Mouse (Mus musculus) forebrain, postnatal 0 days (tissue): ENCODE results near the gene Dirc2. TPM values are rescaled to one million over a fixed set of nuclear protein-coding genes. Genes with fewer than 3 reads are reported as not detected.

Experiments used
- ATAC-seq: fragments of 200-750 bp; cut with Nextera tagmentation; 2 replicates; pipeline ENCODE4 v1.8.0; 2017; ENCODE audit warnings: mild to moderate bottlenecking, moderate library complexity
- DNase-seq: peaks from one replicate; pipeline ENCODE4 v3.0.0-alpha.2; 2015
- H3K27ac ChIP-seq: fragments of 300-500 bp; sonication (generic); 2 replicates; pipeline ENCODE4 v1.5.1; 2014; ENCODE audit warnings: low read depth, mild to moderate bottlenecking, antibody characterized with exemption, low read length, moderate library complexity, mixed read lengths
- H3K27me3 ChIP-seq: fragments of 300-500 bp; sonication (generic); 2 replicates; pipeline ENCODE4 v1.6.1; 2014; ENCODE audit warnings: mild to moderate bottlenecking, low read length, mixed read lengths; ENCODE audit not compliant: insufficient read depth
- H3K36me3 ChIP-seq: fragments of 300-500 bp; sonication (generic); 2 replicates; pipeline ENCODE4 v1.6.1; 2014; ENCODE audit warnings: mild to moderate bottlenecking, moderate library complexity; ENCODE audit not compliant: insufficient read depth
- H3K4me1 ChIP-seq: fragments of 300-500 bp; sonication (generic); 2 replicates; pipeline ENCODE4 v1.6.1; 2014; ENCODE audit warnings: antibody characterized with exemption; ENCODE audit not compliant: insufficient read depth
- H3K4me2 ChIP-seq: fragments of 300-500 bp; sonication (generic); 2 replicates; pipeline ENCODE4 v1.6.1; 2014; ENCODE audit warnings: low read depth, mild to moderate bottlenecking, moderate library complexity
- H3K4me3 ChIP-seq: fragments of 300-500 bp; sonication (generic); 2 replicates; pipeline ENCODE4 v1.5.1; 2014; ENCODE audit warnings: low read depth, low read length, mixed read lengths
- H3K9ac ChIP-seq: fragments of 300-500 bp; sonication (generic); 2 replicates; pipeline ENCODE4 v1.6.1; 2014; ENCODE audit warnings: mild to moderate bottlenecking
- H3K9me3 ChIP-seq: fragments of 300-500 bp; sonication (generic); 2 replicates; pipeline ENCODE4 v1.6.1; 2016; ENCODE audit warnings: low read length
- CTCF ChIP-seq: sonication (generic); IDR thresholded peaks from 2 replicates; pipeline ENCODE4 v1.5.1; 2016; ENCODE audit warnings: antibody characterized with exemption, control low read depth, low read depth
- WGBS: fragments of 180-500 bp; shearing (Covaris S2); extraction: QIAGEN DNeasy Blood & Tissue Kit; methylation state at CpG from one replicate; pipeline ENCODE4 v1.1.7; 2014; 5-methylcytosine and 5-hydroxymethylcytosine counted together
- polyA plus RNA-seq: library from polyadenylated mRNA; unstranded; fragments of >200 nt; fragmentation: Nextera tagmentation; extraction: Ambion mirVana; gene quantifications from 2 replicates; pipeline ENCODE4 v1.2.1, GENCODE M21; 2015
- total RNA-seq: library from RNA; depleted of rRNA; stranded (reverse); fragments of >200 nt; gene quantifications from 2 replicates; pipeline ENCODE4 v1.2.3, GENCODE M21; 2014

The Dirc2 gene
- total and polyA plus RNA-seq, 2 experiments from 2014 or later, result 50.1 to 80.9 TPM

GRCm38 (mm10) chr16:35783207-35783573 is 14.0 kb upstream of the Dirc2 start:
- Histone ChIP-seq H3K4me1 (no peaks in the 10 kb centered on the region), H3K9ac (no peak overlapping the region), H3K27ac (no peak overlapping the region), H3K36me3 (0 out of 2 replicates have a peak, but pooled peaks cover 4% of the 10 kb centered on the region), H3K4me2 (no peak overlapping the region), H3K27me3 (no peaks in the 10 kb centered on the region), H3K9me3 (no peaks in the 10 kb centered on the region), H3K4me3 (no peak overlapping the region)
- no peak for ATAC-seq
- WGBS, result 82% methylated on average over 3 of the region's 3 CpGs
- TF ChIP-seq CTCF, result no peak
- DNase-seq, result no peak

- Histone ChIP-seq H3K27ac (no peak overlapping the region), H3K4me3 (no peak overlapping the region), H3K4me1 (no peaks in the 10 kb centered on the region), H3K36me3 (0 out of 2 replicates have a peak, but pooled peaks cover 4% of the 10 kb centered on the region), H3K4me2 (no peak overlapping the region), H3K9me3 (no peaks in the 10 kb centered on the region), H3K27me3 (no peaks in the 10 kb centered on the region), H3K9ac (no peak overlapping the region)
- TF ChIP-seq CTCF, result no peak
- no peak for DNase-seq
- 85% methylated on average over 13 of the region's 13 CpGs for WGBS
- no peak for ATAC-seq
These were observed 13.5 kb upstream of the Dirc2 start for GRCm38 (mm10) chr16:35782451-35783206.

GRCm38 (mm10) chr16:35781651-35782050 is 12.5 kb upstream of the Dirc2 start:
- TF ChIP-seq CTCF, result no peak
- no peaks in the 10 kb centered on the region for H3K27me3 ChIP-seq
- no peak overlapping the region for H3K27ac ChIP-seq
- no peak overlapping the region for H3K9ac ChIP-seq
- H3K36me3 ChIP-seq, result no peaks in the 10 kb centered on the region
- DNase-seq (no peak), ATAC-seq (no peak)
- 82% methylated on average over 5 of the region's 5 CpGs for WGBS
- no peaks in the 10 kb centered on the region for H3K4me1 ChIP-seq
- no peak overlapping the region for H3K4me2 ChIP-seq
- H3K4me3 ChIP-seq, result no peak overlapping the region
- H3K9me3 ChIP-seq, result no peaks in the 10 kb centered on the region

- no peak overlapping the region for H3K4me2 ChIP-seq
- WGBS, result 87% methylated on average over 9 of the region's 9 CpGs
- DNase-seq (no peak), ATAC-seq (no peak)
- H3K36me3 ChIP-seq, result no peaks in the 10 kb centered on the region
- no peak overlapping the region for H3K27ac ChIP-seq
- no peak for TF ChIP-seq CTCF
- H3K9ac ChIP-seq, result no peak overlapping the region
- no peaks in the 10 kb centered on the region for H3K9me3 ChIP-seq
- H3K4me3 ChIP-seq, result no peak overlapping the region
- no peaks in the 10 kb centered on the region for H3K27me3 ChIP-seq
- no peaks in the 10 kb centered on the region for H3K4me1 ChIP-seq
These were observed 11.9 kb upstream of the Dirc2 start for GRCm38 (mm10) chr16:35781096-35781495.

- H3K4me3 ChIP-seq, result no peak overlapping the region
- H3K4me1 ChIP-seq, result no peaks in the 10 kb centered on the region
- no peak overlapping the region for H3K4me2 ChIP-seq
- no peaks in the 10 kb centered on the region for H3K9me3 ChIP-seq
- H3K36me3 ChIP-seq, result no peaks in the 10 kb centered on the region
- no peak for TF ChIP-seq CTCF
- H3K27ac ChIP-seq, result no peak overlapping the region
- 51% methylated on average over 7 of the region's 7 CpGs for WGBS
- no peak overlapping the region for H3K9ac ChIP-seq
- H3K27me3 ChIP-seq, result no peaks in the 10 kb centered on the region
- ATAC-seq (no peak), DNase-seq (no peak)
These were observed 10.5 kb upstream of the Dirc2 start for GRCm38 (mm10) chr16:35779681-35780080.

GRCm38 (mm10) chr16:35777768-35778167 is 8.6 kb upstream of the Dirc2 start:
- Histone ChIP-seq H3K27me3 (no peaks in the 10 kb centered on the region), H3K4me2 (no peak overlapping the region), H3K36me3 (no peaks in the 10 kb centered on the region), H3K4me3 (no peak overlapping the region), H3K9me3 (no peaks in the 10 kb centered on the region), H3K4me1 (no peaks in the 10 kb centered on the region), H3K27ac (no peak overlapping the region), H3K9ac (no peak overlapping the region)
- no peak for DNase-seq
- TF ChIP-seq CTCF, result no peak
- ATAC-seq, result no peak
- WGBS, result 94% methylated on average over 4 of the region's 4 CpGs

- Histone ChIP-seq H3K27me3 (no peaks in the 10 kb centered on the region), H3K36me3 (no peaks in the 10 kb centered on the region), H3K9me3 (no peaks in the 10 kb centered on the region), H3K27ac (no peak overlapping the region), H3K4me1 (no peaks in the 10 kb centered on the region), H3K4me3 (no peak overlapping the region), H3K9ac (no peak overlapping the region), H3K4me2 (no peak overlapping the region)
- WGBS, result 95% methylated on average over 7 of the region's 7 CpGs
- no peak for TF ChIP-seq CTCF
- no peak for DNase-seq
- ATAC-seq, result no peak
These were observed 7.6 kb upstream of the Dirc2 start for GRCm38 (mm10) chr16:35776737-35777136.
